Mouse (Mus musculus) thymus, adult 2 months (tissue): Measurements from ENCODE around the gene Gm826.

Source experiments
- CTCF ChIP-seq: fragments of 200-500 bp; IDR thresholded peaks from 2 replicates; pipeline ENCODE4 v1.5.1; 2012; ENCODE audit warnings: mild to moderate bottlenecking, control low read depth, low read length, moderate library complexity, borderline replicate concordance; ENCODE audit not compliant: control insufficient read depth, poor library complexity, insufficient read depth; ENCODE audit errors: extremely low read depth
- POLR2A ChIP-seq: fragments of 200-500 bp; IDR thresholded peaks from 2 replicates; pipeline ENCODE4 v1.6.1; 2012; ENCODE audit warnings: mild to moderate bottlenecking, low read length, control low read depth, moderate library complexity; ENCODE audit not compliant: control insufficient read depth, poor library complexity, insufficient read depth; ENCODE audit errors: extremely low read depth

- TF ChIP-seq CTCF (no peak), POLR2A (no peak)
These were observed 22.2 kb upstream of the Gm826 start for GRCm38 (mm10) chr2:160356132-160356531.
